Mouse (Mus musculus) stomach, embryonic 14.5 days (tissue): ENCODE data around the gene 9530077C05Rik. TPM values are rescaled to one million over a fixed set of nuclear protein-coding genes. Genes with fewer than 3 reads are reported as not detected.

Source experiments
- ATAC-seq: fragments of 200-750 bp; cut with Nextera tagmentation; 2 replicates; pipeline ENCODE4 v1.8.0; 2017; ENCODE audit warnings: low read depth, moderate TSS enrichment; ENCODE audit not compliant: insufficient number of reproducible peaks, insufficient read depth, low FRiP score
- H3K27ac ChIP-seq: fragments of 300-500 bp; sonication (generic); 2 replicates; pipeline ENCODE4 v1.5.1; 2014; ENCODE audit warnings: mild to moderate bottlenecking, low read length, moderate library complexity, mixed read lengths
- H3K27me3 ChIP-seq: fragments of 300-500 bp; sonication (generic); 2 replicates; pipeline ENCODE4 v1.6.1; 2014; ENCODE audit warnings: low read length, control low read depth, mixed read lengths; ENCODE audit not compliant: control insufficient read depth, insufficient read depth
- H3K36me3 ChIP-seq: fragments of 300-500 bp; sonication (generic); 2 replicates; pipeline ENCODE4 v1.6.1; 2014; ENCODE audit warnings: mild to moderate bottlenecking, control low read depth, low read length, moderate library complexity, mixed read lengths; ENCODE audit not compliant: control insufficient read depth, insufficient read depth
- H3K4me1 ChIP-seq: fragments of 300-500 bp; sonication (generic); 2 replicates; pipeline ENCODE4 v1.6.1; 2014; ENCODE audit warnings: low read length, control low read depth, mixed read lengths; ENCODE audit not compliant: control insufficient read depth, insufficient read depth
- H3K4me2 ChIP-seq: fragments of 300-500 bp; sonication (generic); replicated peaks from 2 replicates; pipeline ENCODE4 v1.6.1; 2014; ENCODE audit warnings: low read depth, low read length, control low read depth
- H3K4me3 ChIP-seq: fragments of 300-500 bp; sonication (generic); 2 replicates; pipeline ENCODE4 v1.5.1; 2014; ENCODE audit warnings: low read depth, low read length, control low read depth
- H3K9ac ChIP-seq: fragments of 300-500 bp; sonication (generic); replicated peaks from 2 replicates; pipeline ENCODE4 v1.6.1; 2014; ENCODE audit warnings: low read depth, mild to moderate bottlenecking, control low read depth, low read length, moderate library complexity, mixed read lengths
- H3K9me3 ChIP-seq: fragments of 300-500 bp; sonication (generic); 2 replicates; pipeline ENCODE4 v1.6.1; 2016; ENCODE audit warnings: low read depth, low read length, control low read depth; ENCODE audit not compliant: control insufficient read depth
- WGBS: fragments of 180-500 bp; shearing (Covaris S2); extraction: QIAGEN DNeasy Blood & Tissue Kit; methylation state at CpG from one replicate; pipeline ENCODE4 v1.1.7; 2014; 5-methylcytosine and 5-hydroxymethylcytosine counted together
- polyA plus RNA-seq: library from polyadenylated mRNA; unstranded; fragments of >200 nt; fragmentation: Nextera tagmentation; extraction: Ambion mirVana; gene quantifications from 2 replicates; pipeline ENCODE4 v1.2.1, GENCODE M21; 2014

Gene 9530077C05Rik
- polyA plus RNA-seq, 1 experiment from 2014 or later, result 6.2 TPM

DNA sequence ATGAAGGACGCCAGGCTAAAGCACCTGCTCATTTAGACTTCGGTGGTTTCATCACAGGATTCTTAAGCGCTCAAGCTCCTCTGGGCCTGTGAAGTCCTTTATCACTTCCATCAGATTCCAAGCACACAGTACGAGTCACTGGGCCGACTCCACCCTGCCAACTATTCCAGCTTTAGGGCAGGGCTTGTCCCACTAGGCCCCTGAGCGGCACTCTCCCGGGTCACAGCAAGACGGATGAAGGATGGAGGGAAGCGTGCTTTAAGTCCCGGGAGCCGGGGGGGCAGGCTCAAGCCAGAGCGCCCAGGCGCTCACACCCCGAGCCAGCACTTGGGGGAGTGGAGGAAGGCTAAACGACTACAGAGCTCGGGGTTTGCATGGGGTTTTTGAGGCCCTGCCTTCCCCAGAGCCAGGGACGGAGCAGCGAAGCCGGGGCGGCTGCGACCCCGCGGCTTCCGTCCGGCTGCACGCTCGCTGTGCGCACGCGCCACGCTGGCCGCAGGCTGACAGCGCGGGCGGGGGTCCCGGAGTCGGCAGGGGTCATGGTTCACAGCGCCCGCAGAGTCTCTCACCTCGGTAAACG lies 22.8 kb upstream of the 9530077C05Rik start:
- H3K4me3 ChIP-seq, result peak overlapping the region; percentile 93
- no peaks in the 10 kb centered on the region for H3K27me3 ChIP-seq
- WGBS, result under 1% methylated on average over 41 of the region's 41 CpGs
- H3K4me2 ChIP-seq, result peak overlapping the region; percentile 76
- peak; percentile 75 for ATAC-seq
- no peaks in the 10 kb centered on the region for H3K36me3 ChIP-seq
- H3K4me1 ChIP-seq, result peaks cover 16% of the 10 kb centered on the region; the same call in 1 of the 2 replicates
- H3K9me3 ChIP-seq, result no peaks in the 10 kb centered on the region
- H3K27ac ChIP-seq, result peak overlapping the region; percentile 93
- H3K9ac ChIP-seq, result peak overlapping the region; percentile 57

- ATAC-seq, result peak; percentile 96
Measured at GRCm38 (mm10) chr9:22389021-22389476, 22.3 kb upstream of the 9530077C05Rik start, which contains the start of gene Anln. Anln (minus strand) TSS chr9:22389188.

GRCm38 (mm10) chr9:22389736-22390245 lies 21.5 kb upstream of the 9530077C05Rik start:
- Histone ChIP-seq H3K9ac (peak overlapping the region; percentile 75; the same call in 1 of the 2 replicates), H3K27me3 (no peaks in the 10 kb centered on the region), H3K36me3 (no peaks in the 10 kb centered on the region), H3K4me1 (peaks cover 16% of the 10 kb centered on the region; the same call in 1 of the 2 replicates), H3K27ac (peak overlapping the region; percentile 93; the same call in 1 of the 2 replicates), H3K9me3 (no peaks in the 10 kb centered on the region), H3K4me3 (peak overlapping the region; percentile 93), H3K4me2 (peak overlapping the region; percentile 76)
- WGBS, result 59% methylated on average over 6 of the region's 6 CpGs
- ATAC-seq, result no peak

More at GRCm38 (mm10) chr9:22389021-22389476, 22.3 kb upstream of the 9530077C05Rik start, which contains the start of gene Anln:
- Histone ChIP-seq H3K36me3 (no peaks in the 10 kb centered on the region), H3K4me2 (peak within 1 kb of the TSS; percentile 76), H3K9ac (peak within 1 kb of the TSS; percentile 75), H3K9me3 (no peaks in the 10 kb centered on the region), H3K27ac (peak within 1 kb of the TSS; percentile 93), H3K4me1 (peaks cover 16% of the 10 kb centered on the region; the same call in 1 of the 2 replicates), H3K27me3 (no peaks in the 10 kb centered on the region), H3K4me3 (peak within 1 kb of the TSS; percentile 93)
- under 1% methylated on average over 42 of the region's 44 CpGs for WGBS

GRCm38 (mm10) chr9:22390390-22390789 lies 20.9 kb upstream of the 9530077C05Rik start:
- H3K4me3 ChIP-seq, result no peak overlapping the region
- 69% methylated on average over 5 of the region's 5 CpGs for WGBS
- no peaks in the 10 kb centered on the region for H3K9me3 ChIP-seq
- no peak for ATAC-seq
- H3K4me2 ChIP-seq, result no peak overlapping the region
- H3K27me3 ChIP-seq, result no peaks in the 10 kb centered on the region
- peaks cover 16% of the 10 kb centered on the region; the same call in 1 of the 2 replicates for H3K4me1 ChIP-seq
- H3K9ac ChIP-seq, result no peak overlapping the region
- no peaks in the 10 kb centered on the region for H3K36me3 ChIP-seq
- H3K27ac ChIP-seq, result no peak overlapping the region

- Histone ChIP-seq H3K27me3 (no peaks in the 10 kb centered on the region), H3K27ac (no peak overlapping the region), H3K4me3 (no peak overlapping the region), H3K9me3 (no peaks in the 10 kb centered on the region), H3K36me3 (no peaks in the 10 kb centered on the region), H3K4me2 (no peak overlapping the region), H3K4me1 (0 out of 2 replicates have a peak, but pooled peaks cover 3% of the 10 kb centered on the region), H3K9ac (no peak overlapping the region)
- 77% methylated on average over 2 of the region's 2 CpGs for WGBS
- no peak for ATAC-seq
Measured at GRCm38 (mm10) chr9:22394725-22395124, 16.6 kb upstream of the 9530077C05Rik start.

- Histone ChIP-seq H3K4me3 (no peak overlapping the region), H3K9me3 (no peaks in the 10 kb centered on the region), H3K4me1 (no peaks in the 10 kb centered on the region), H3K27me3 (no peaks in the 10 kb centered on the region), H3K9ac (no peak overlapping the region), H3K36me3 (no peaks in the 10 kb centered on the region), H3K4me2 (no peak overlapping the region), H3K27ac (no peak overlapping the region)
- no peak for ATAC-seq
- WGBS, result 44% methylated on average over 4 of the region's 4 CpGs
Measured at GRCm38 (mm10) chr9:22399021-22399420, 12.3 kb upstream of the 9530077C05Rik start.

- WGBS, result 88% methylated on average over 6 of the region's 6 CpGs
- Histone ChIP-seq H3K9ac (no peak overlapping the region), H3K9me3 (no peaks in the 10 kb centered on the region), H3K4me2 (no peak overlapping the region), H3K36me3 (no peaks in the 10 kb centered on the region), H3K4me3 (no peak overlapping the region), H3K27me3 (no peaks in the 10 kb centered on the region), H3K27ac (no peak overlapping the region), H3K4me1 (no peaks in the 10 kb centered on the region)
- no peak for ATAC-seq
Measured at GRCm38 (mm10) chr9:22402001-22402400, 9.3 kb upstream of the 9530077C05Rik start.

DNA sequence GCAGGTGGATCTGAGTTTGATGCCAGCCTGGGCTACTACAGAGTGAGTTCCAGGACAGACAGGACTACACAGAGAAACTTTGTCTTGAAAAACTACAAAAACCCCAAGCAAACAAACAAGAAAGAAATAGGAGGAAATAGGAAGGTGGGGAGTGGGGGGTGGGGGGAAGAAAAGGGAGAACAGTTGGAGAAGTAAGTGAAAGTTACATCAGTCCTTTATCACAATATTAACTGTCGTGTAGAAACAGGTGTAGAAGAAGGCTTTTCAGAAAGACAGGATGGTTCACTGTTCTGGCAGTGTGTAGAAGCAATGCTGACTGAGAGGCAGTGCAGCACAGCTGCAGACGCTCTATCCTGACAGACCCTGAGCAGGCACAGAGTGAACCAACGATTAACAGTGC lies 8.3 kb upstream of the 9530077C05Rik start:
- Histone ChIP-seq H3K27ac (no peak overlapping the region), H3K4me3 (no peak overlapping the region), H3K9ac (no peak overlapping the region), H3K4me1 (no peaks in the 10 kb centered on the region), H3K9me3 (no peaks in the 10 kb centered on the region), H3K4me2 (no peak overlapping the region), H3K36me3 (no peaks in the 10 kb centered on the region), H3K27me3 (no peaks in the 10 kb centered on the region)
- ATAC-seq, result no peak
- 66% methylated on average over 3 of the region's 3 CpGs for WGBS
